Mouse (Mus musculus) cerebellum, adult 2 months (tissue): Measurements from ENCODE around the gene Tgds.

Source experiments
- CTCF ChIP-seq: fragments of 200-500 bp; IDR thresholded peaks from 2 replicates; pipeline ENCODE4 v1.5.1; 2011; ENCODE audit warnings: low read depth, mild to moderate bottlenecking, control low read depth, low read length, moderate library complexity, borderline replicate concordance; ENCODE audit not compliant: insufficient read depth
- POLR2A ChIP-seq: fragments of 200-500 bp; IDR thresholded peaks from 2 replicates; pipeline ENCODE4 v1.6.1; 2011; ENCODE audit warnings: low read length, control low read depth, borderline replicate concordance; ENCODE audit not compliant: insufficient read depth

GRCm38 (mm10) chr14:118179251-118179650 is 46.7 kb upstream of the Tgds start:
- TF ChIP-seq POLR2A, result no peak
- no peak for TF ChIP-seq CTCF
